Mouse (Mus musculus): ENCODE measurements around the gene Spg11. TPM values are rescaled to one million over a fixed set of nuclear protein-coding genes. Genes with fewer than 3 reads are reported as not detected.
"Not testable (repeated sequence)": the region's sequence is repeated elsewhere in the genome, so short reads cannot be mapped to it uniquely, and the experiment has no call there.

Gene Spg11
- polyA plus RNA-seq, 1 experiment from 2014 or later: 10.8 TPM

- Histone ChIP-seq H3K9ac (no peak overlapping the region), H3K4me2 (replicated peaks) (no peak overlapping the region), H3K9me3 (ENCODE audit: control insufficient read depth, low read length) (no peaks in the 10 kb centered on the region), H3K27me3 (ENCODE audit: control insufficient read depth, insufficient read depth, low read length) (no peaks in the 10 kb centered on the region), H3K4me3 (replicated peaks; ENCODE audit: low read length) (no peak overlapping the region), H3K4me1 (replicated peaks; ENCODE audit: control insufficient read depth, insufficient read depth, low read length) (peaks cover 11% of the 10 kb centered on the region), H3K27ac (no peak overlapping the region), H3K36me3 (replicated peaks; ENCODE audit: control insufficient read depth, insufficient read depth) (peaks cover 13% of the 10 kb centered on the region)
- DNase-seq (ENCODE audit: low spot score) (no peak), ATAC-seq (ENCODE audit: low FRiP score) (no peak)
- 92% methylated on average over 5 of the region's 6 CpGs for WGBS
Measured at GRCm38 (mm10) chr2:122031970-122032369, 86.2 kb downstream of the Spg11 start.

GRCm38 (mm10) chr2:122028756-122029700 is 89.2 kb downstream of the Spg11 start:
- H3K4me3 ChIP-seq (replicated peaks; ENCODE audit: low read length): peak overlapping the region; percentile 55

GRCm38 (mm10) chr2:122027862-122028755 is 90.1 kb downstream of the Spg11 start, which contains the start of gene Eif3j1:
TSS of gene Eif3j1 (plus strand) at chr2:122028546.
- Histone ChIP-seq H3K4me2 (replicated peaks) (peak within 1 kb of the TSS; percentile 68), H3K27ac (peak within 1 kb of the TSS; percentile 79), H3K9ac (peak within 1 kb of the TSS; percentile 65), H3K27me3 (ENCODE audit: control insufficient read depth, insufficient read depth, low read length) (no peaks in the 10 kb centered on the region), H3K4me3 (replicated peaks; ENCODE audit: low read length) (peak within 1 kb of the TSS; percentile 55), H3K4me1 (replicated peaks; ENCODE audit: control insufficient read depth, insufficient read depth, low read length) (peaks cover 11% of the 10 kb centered on the region), H3K36me3 (replicated peaks; ENCODE audit: control insufficient read depth, insufficient read depth) (peaks cover 4% of the 10 kb centered on the region), H3K9me3 (ENCODE audit: control insufficient read depth, low read length) (no peaks in the 10 kb centered on the region)
- peak; percentile 87 for DNase-seq (ENCODE audit: low spot score)
- ATAC-seq (ENCODE audit: low FRiP score): peak; percentile 100
- WGBS: under 1% methylated on average over 50 of the region's 67 CpGs

More at GRCm38 (mm10) chr2:122028756-122029700, 89.2 kb downstream of the Spg11 start:
- H3K36me3 ChIP-seq (replicated peaks; ENCODE audit: control insufficient read depth, insufficient read depth): peaks cover 9% of the 10 kb centered on the region
- DNase-seq (ENCODE audit: low spot score): peak; percentile 37
- H3K27me3 ChIP-seq (ENCODE audit: control insufficient read depth, insufficient read depth, low read length): no peaks in the 10 kb centered on the region
- peak; percentile 68 for ATAC-seq (ENCODE audit: low FRiP score)
- peak overlapping the region; percentile 65 for H3K9ac ChIP-seq
- H3K4me2 ChIP-seq (replicated peaks): peak overlapping the region; percentile 68
- 1% methylated on average over 69 of the region's 71 CpGs for WGBS
- H3K27ac ChIP-seq: peak overlapping the region; percentile 79
- peaks cover 11% of the 10 kb centered on the region for H3K4me1 ChIP-seq (replicated peaks; ENCODE audit: control insufficient read depth, insufficient read depth, low read length)
- H3K9me3 ChIP-seq (ENCODE audit: control insufficient read depth, low read length): no peaks in the 10 kb centered on the region

- ATAC-seq (ENCODE audit: low FRiP score); DNase-seq (ENCODE audit: low spot score): not testable (repeated sequence)
- 93% methylated on average over 10 of the region's 10 CpGs for WGBS
Measured at GRCm38 (mm10) chr2:122027091-122027490, 91.1 kb downstream of the Spg11 start.

GRCm38 (mm10) chr2:122022284-122022683 is 95.9 kb downstream of the Spg11 start:
- Histone ChIP-seq H3K9ac (no peak overlapping the region), H3K4me3 (replicated peaks; ENCODE audit: low read length) (no peak overlapping the region), H3K27me3 (ENCODE audit: control insufficient read depth, insufficient read depth, low read length) (no peaks in the 10 kb centered on the region), H3K36me3 (replicated peaks; ENCODE audit: control insufficient read depth, insufficient read depth) (no peaks in the 10 kb centered on the region), H3K9me3 (ENCODE audit: control insufficient read depth, low read length) (no peaks in the 10 kb centered on the region), H3K27ac (no peak overlapping the region), H3K4me1 (replicated peaks; ENCODE audit: control insufficient read depth, insufficient read depth, low read length) (no peaks in the 10 kb centered on the region), H3K4me2 (replicated peaks) (no peak overlapping the region)
- ATAC-seq (ENCODE audit: low FRiP score) (no peak), DNase-seq (ENCODE audit: low spot score) (no peak)
- 89% methylated on average over 2 of the region's 2 CpGs for WGBS

More at GRCm38 (mm10) chr2:122027091-122027490, 91.1 kb downstream of the Spg11 start:
- H3K4me3 ChIP-seq (replicated peaks; ENCODE audit: low read length); H3K27ac ChIP-seq; H3K9me3 ChIP-seq (ENCODE audit: control insufficient read depth, low read length); H3K9ac ChIP-seq; H3K36me3 ChIP-seq (replicated peaks; ENCODE audit: control insufficient read depth, insufficient read depth); H3K27me3 ChIP-seq (ENCODE audit: control insufficient read depth, insufficient read depth, low read length); H3K4me2 ChIP-seq (replicated peaks): not testable (repeated sequence)
- H3K4me1 ChIP-seq (replicated peaks; ENCODE audit: control insufficient read depth, insufficient read depth, low read length): peaks cover 11% of the 10 kb centered on the region

GRCm38 (mm10) chr2:122018705-122019104 is 99.5 kb downstream of the Spg11 start:
- no peaks in the 10 kb centered on the region for H3K27me3 ChIP-seq (ENCODE audit: control insufficient read depth, insufficient read depth, low read length)
- H3K9ac ChIP-seq: no peak overlapping the region
- DNase-seq (ENCODE audit: low spot score) (no peak), ATAC-seq (ENCODE audit: low FRiP score) (no peak)
- no peak overlapping the region for H3K27ac ChIP-seq
- no peaks in the 10 kb centered on the region for H3K4me1 ChIP-seq (replicated peaks; ENCODE audit: control insufficient read depth, insufficient read depth, low read length)
- no peak overlapping the region for H3K4me3 ChIP-seq (replicated peaks; ENCODE audit: low read length)
- no peak overlapping the region for H3K4me2 ChIP-seq (replicated peaks)
- H3K9me3 ChIP-seq (ENCODE audit: control insufficient read depth, low read length): no peaks in the 10 kb centered on the region
- 56% methylated on average over 1 of the region's 1 CpGs for WGBS
- H3K36me3 ChIP-seq (replicated peaks; ENCODE audit: control insufficient read depth, insufficient read depth): peaks cover 4% of the 10 kb centered on the region; the same call in 1 of the 2 replicates

- DNase-seq (ENCODE audit: low spot score): no peak
- Histone ChIP-seq H3K4me1 (replicated peaks; ENCODE audit: control insufficient read depth, insufficient read depth, low read length) (no peaks in the 10 kb centered on the region), H3K9ac (no peak overlapping the region), H3K36me3 (replicated peaks; ENCODE audit: control insufficient read depth, insufficient read depth) (peaks cover 35% of the 10 kb centered on the region), H3K9me3 (ENCODE audit: control insufficient read depth, low read length) (no peaks in the 10 kb centered on the region), H3K27me3 (ENCODE audit: control insufficient read depth, insufficient read depth, low read length) (no peaks in the 10 kb centered on the region), H3K27ac (no peak overlapping the region), H3K4me3 (replicated peaks; ENCODE audit: low read length) (no peak overlapping the region), H3K4me2 (replicated peaks) (no peak overlapping the region)
- 87% methylated on average over 7 of the region's 7 CpGs for WGBS
- ATAC-seq (ENCODE audit: low FRiP score): no peak
Measured at GRCm38 (mm10) chr2:122011441-122011840, 106.7 kb downstream of the Spg11 start.

- Histone ChIP-seq H3K4me2 (replicated peaks) (no peak overlapping the region), H3K36me3 (replicated peaks; ENCODE audit: control insufficient read depth, insufficient read depth) (peaks cover 49% of the 10 kb centered on the region), H3K4me3 (replicated peaks; ENCODE audit: low read length) (no peak overlapping the region), H3K27me3 (ENCODE audit: control insufficient read depth, insufficient read depth, low read length) (no peaks in the 10 kb centered on the region), H3K9me3 (ENCODE audit: control insufficient read depth, low read length) (no peaks in the 10 kb centered on the region), H3K27ac (no peak overlapping the region), H3K9ac (no peak overlapping the region), H3K4me1 (replicated peaks; ENCODE audit: control insufficient read depth, insufficient read depth, low read length) (no peaks in the 10 kb centered on the region)
- DNase-seq (ENCODE audit: low spot score) (no peak), ATAC-seq (ENCODE audit: low FRiP score) (no peak)
- 94% methylated on average over 3 of the region's 3 CpGs for WGBS
Measured at GRCm38 (mm10) chr2:122008832-122009231, 109.4 kb downstream of the Spg11 start.
